Comparison of ENCODE assay signal across 12 mouse cellular contexts in genomic region chr7:69949647-69950121, GRCm38 (mm10).
A peak's percentile ranks its signal among the peaks of the same experiment; 100 is the strongest.
DNase-seq lines count a peak whose midpoint lies in the region; ATAC-seq and TF ChIP-seq lines count a peak whose summit lies in the region.
"Had no signal": no experiment of that assay in that cellular context is flagged by ENCODE, and none has a peak within 500 bp of the region (broad histone marks: within the 10 kb centered on the region; RNA-seq: fewer than 3 reads in every experiment).

No protein-coding gene starts in this region.

- no peaks in the 10 kb centered on the region for H3K36me3 ChIP-seq in midbrain, embryonic 11.5 days (ENCODE audit: control insufficient read depth, insufficient read depth, low read length)
- H3K36me3 ChIP-seq in liver, postnatal 0 days (replicated peaks; ENCODE audit: insufficient read depth, low read length), result no peaks in the 10 kb centered on the region
- H3K36me3 ChIP-seq in heart, adult 2 months (ENCODE audit: control insufficient read depth, insufficient read depth, low read length), result no peaks in the 10 kb centered on the region
- H3K36me3 ChIP-seq: embryonic facial prominence, embryonic 13.5 days; intestine, embryonic 15.5 days had no signal

- ATAC-seq in midbrain, embryonic 11.5 days (ENCODE audit: low FRiP score), result peak; percentile 50
- ATAC-seq in liver, postnatal 0 days, result no peak
- ATAC-seq: intestine, embryonic 15.5 days; Patski had no signal

- no peaks in the 10 kb centered on the region for H3K79me2 ChIP-seq in heart, adult 2 months (replicated peaks; ENCODE audit: control insufficient read depth, insufficient read depth, low read length)

- no peak overlapping the region for H3K9ac ChIP-seq in midbrain, embryonic 11.5 days (ENCODE audit: low read length)
- H3K9ac ChIP-seq in liver, postnatal 0 days (replicated peaks), result no peak overlapping the region
- H3K9ac ChIP-seq in heart, adult 2 months (ENCODE audit: low read depth, low read length), result no peak overlapping the region
- H3K9ac ChIP-seq: embryonic facial prominence, embryonic 13.5 days; intestine, embryonic 15.5 days had no signal

- WGBS in cerebellum, adult 2 months, result 6% methylated on average over 10 of the region's 10 CpGs
- WGBS in midbrain, embryonic 11.5 days, result 24% methylated on average over 10 of the region's 10 CpGs
- WGBS in liver, postnatal 0 days (ENCODE audit: insufficient replicate concordance), result 74% methylated on average over 10 of the region's 10 CpGs
- 44% methylated on average over 10 of the region's 10 CpGs for WGBS in heart, adult 2 months

- TF ChIP-seq CTCF in cerebellum, adult 2 months (IDR thresholded peaks at IDR 0.05; ENCODE audit: borderline replicate concordance, insufficient read depth, low read depth, low read length), result no peak
- TF ChIP-seq CTCF in liver, postnatal 0 days (IDR thresholded peaks at IDR 0.05; ENCODE audit: low read depth), result no peak
- TF ChIP-seq CTCF in heart, adult 2 months (IDR thresholded peaks at IDR 0.05), result no peak

- H3K9me3 ChIP-seq in midbrain, embryonic 11.5 days (ENCODE audit: control insufficient read depth, low read length), result no peaks in the 10 kb centered on the region
- H3K9me3 ChIP-seq in liver, postnatal 0 days (ENCODE audit: low read length), result no peaks in the 10 kb centered on the region
- H3K9me3 ChIP-seq: embryonic facial prominence, embryonic 13.5 days; intestine, embryonic 15.5 days had no signal

- H3K4me1 ChIP-seq in cerebellum, adult 2 months (ENCODE audit: control insufficient read depth, insufficient read depth, low read length), result peaks cover 4% of the 10 kb centered on the region; the same call in 1 of the 2 replicates
- peaks cover 9% of the 10 kb centered on the region; the same call in 1 of the 2 replicates for H3K4me1 ChIP-seq in midbrain, embryonic 11.5 days (ENCODE audit: control insufficient read depth, insufficient read depth, low read length)
- no peaks in the 10 kb centered on the region for H3K4me1 ChIP-seq in liver, postnatal 0 days (ENCODE audit: insufficient read depth)
- no peaks in the 10 kb centered on the region for H3K4me1 ChIP-seq in heart, adult 2 months (ENCODE audit: control insufficient read depth, insufficient read depth, low read length)
- H3K4me1 ChIP-seq: embryonic facial prominence, embryonic 13.5 days; intestine, embryonic 15.5 days; megakaryocyte, embryonic 14.5 days had no signal

- H3K4me2 ChIP-seq in midbrain, embryonic 11.5 days, result peak overlapping the region; percentile 8; the same call in 1 of the 2 replicates
- H3K4me2 ChIP-seq in liver, postnatal 0 days (ENCODE audit: low read depth, low read length), result no peak overlapping the region
- H3K4me2 ChIP-seq: embryonic facial prominence, embryonic 13.5 days; intestine, embryonic 15.5 days had no signal

- no peaks in the 10 kb centered on the region; the same call in 1 of the 2 replicates for H3K27me3 ChIP-seq in cerebellum, adult 2 months (ENCODE audit: control insufficient read depth, insufficient read depth, low read length)
- H3K27me3 ChIP-seq in midbrain, embryonic 11.5 days (ENCODE audit: control insufficient read depth, insufficient read depth, low read length), result peaks cover 5% of the 10 kb centered on the region
- no peaks in the 10 kb centered on the region for H3K27me3 ChIP-seq in liver, postnatal 0 days (ENCODE audit: insufficient read depth, low read length)
- no peaks in the 10 kb centered on the region for H3K27me3 ChIP-seq in heart, adult 2 months (ENCODE audit: control insufficient read depth, insufficient read depth, low read length)
- H3K27me3 ChIP-seq: embryonic facial prominence, embryonic 13.5 days; intestine, embryonic 15.5 days; megakaryocyte, embryonic 14.5 days; Patski had no signal

- H3K27ac ChIP-seq in cerebellum, adult 2 months (ENCODE audit: insufficient read depth, low read length), result no peak overlapping the region
- H3K27ac ChIP-seq in midbrain, embryonic 11.5 days (ENCODE audit: low read depth, low read length), result no peak overlapping the region
- H3K27ac ChIP-seq in liver, postnatal 0 days (ENCODE audit: low read depth), result no peak overlapping the region
- no peak overlapping the region for H3K27ac ChIP-seq in heart, adult 2 months
- H3K27ac ChIP-seq: embryonic facial prominence, embryonic 13.5 days; intestine, embryonic 15.5 days had no signal

- peak; percentile 14 for DNase-seq in NIH3T3 (ENCODE audit: low read depth)
- peak; percentile 46 to 57 for DNase-seq in cerebellum, adult 2 months
- peak; percentile 14 for DNase-seq in forelimb bud, embryonic 11.5 days (ENCODE audit: low read depth, low spot score)
- peak; percentile 85 for DNase-seq in midbrain, embryonic 11.5 days (ENCODE audit: low spot score, missing footprints)
- DNase-seq in liver, postnatal 0 days, result no peak
- DNase-seq in urinary bladder, postnatal 10 days (ENCODE audit: low spot score), result no peak
- no peak for DNase-seq in thymus, postnatal 0 days (ENCODE audit: low spot score)
- no peak for DNase-seq in heart, adult 2 months

- TF ChIP-seq EP300 in liver, postnatal 0 days (IDR thresholded peaks at IDR 0.05; ENCODE audit: low read depth), result no peak
- TF ChIP-seq EP300 in heart, adult 2 months (IDR thresholded peaks at IDR 0.05; ENCODE audit: insufficient read depth, low read depth, low read length), result no peak

- H3K4me3 ChIP-seq in cerebellum, adult 2 months (replicated peaks; ENCODE audit: insufficient read depth, low read depth, low read length), result no peak overlapping the region
- H3K4me3 ChIP-seq in midbrain, embryonic 11.5 days (ENCODE audit: low read depth, low read length), result no peak overlapping the region
- no peak overlapping the region for H3K4me3 ChIP-seq in liver, postnatal 0 days (ENCODE audit: low read depth, low read length)
- no peak overlapping the region for H3K4me3 ChIP-seq in heart, adult 2 months
- H3K4me3 ChIP-seq: embryonic facial prominence, embryonic 13.5 days; intestine, embryonic 15.5 days; megakaryocyte, embryonic 14.5 days had no signal

- TF ChIP-seq POLR2A in cerebellum, adult 2 months (IDR thresholded peaks at IDR 0.05; ENCODE audit: borderline replicate concordance, insufficient read depth, low read length), result no peak
- TF ChIP-seq POLR2A in heart, adult 2 months (IDR thresholded peaks at IDR 0.05; ENCODE audit: insufficient read depth, low read depth, low read length), result no peak

- intact Hi-C loops in heart, adult 2 months (cut with DNase I), result no loop called here

Comparison
In these comparisons a context has a peak if more than half of its experiments do, and no peak if none do; other contexts are left out.
1. DNase-seq: peak in NIH3T3 (single experiment), cerebellum, adult 2 months (2 of 2), forelimb bud, embryonic 11.5 days (single experiment) and midbrain, embryonic 11.5 days (single experiment); none in liver, postnatal 0 days (single experiment), urinary bladder, postnatal 10 days (single experiment), thymus, postnatal 0 days (single experiment) and heart, adult 2 months (0 of 2).